Mouse (Mus musculus) left cerebral cortex, postnatal 4 days (tissue): Measurements from ENCODE around the gene C2cd3. TPM values are rescaled to one million over a fixed set of nuclear protein-coding genes. Genes with fewer than 3 reads are reported as not detected.

ENCODE experiments used
- DNase-seq: peaks from one replicate; pipeline ENCODE4 v3.0.0-alpha.2; 2022
- intact Hi-C: fragments of 180-260 bp; cut with DNase I; formaldehyde crosslinking; loops from one replicate; pipeline ENCODE4 v1.15.1; 2025
- total RNA-seq, 2 experiments: library from RNA; stranded (reverse); gene quantifications; 2 replicates each; pipeline ENCODE4 v1.2.3; 2021

Gene C2cd3
- 10 to 100 TPM; 19.2 to 22.8 TPM for total RNA-seq

DNA sequence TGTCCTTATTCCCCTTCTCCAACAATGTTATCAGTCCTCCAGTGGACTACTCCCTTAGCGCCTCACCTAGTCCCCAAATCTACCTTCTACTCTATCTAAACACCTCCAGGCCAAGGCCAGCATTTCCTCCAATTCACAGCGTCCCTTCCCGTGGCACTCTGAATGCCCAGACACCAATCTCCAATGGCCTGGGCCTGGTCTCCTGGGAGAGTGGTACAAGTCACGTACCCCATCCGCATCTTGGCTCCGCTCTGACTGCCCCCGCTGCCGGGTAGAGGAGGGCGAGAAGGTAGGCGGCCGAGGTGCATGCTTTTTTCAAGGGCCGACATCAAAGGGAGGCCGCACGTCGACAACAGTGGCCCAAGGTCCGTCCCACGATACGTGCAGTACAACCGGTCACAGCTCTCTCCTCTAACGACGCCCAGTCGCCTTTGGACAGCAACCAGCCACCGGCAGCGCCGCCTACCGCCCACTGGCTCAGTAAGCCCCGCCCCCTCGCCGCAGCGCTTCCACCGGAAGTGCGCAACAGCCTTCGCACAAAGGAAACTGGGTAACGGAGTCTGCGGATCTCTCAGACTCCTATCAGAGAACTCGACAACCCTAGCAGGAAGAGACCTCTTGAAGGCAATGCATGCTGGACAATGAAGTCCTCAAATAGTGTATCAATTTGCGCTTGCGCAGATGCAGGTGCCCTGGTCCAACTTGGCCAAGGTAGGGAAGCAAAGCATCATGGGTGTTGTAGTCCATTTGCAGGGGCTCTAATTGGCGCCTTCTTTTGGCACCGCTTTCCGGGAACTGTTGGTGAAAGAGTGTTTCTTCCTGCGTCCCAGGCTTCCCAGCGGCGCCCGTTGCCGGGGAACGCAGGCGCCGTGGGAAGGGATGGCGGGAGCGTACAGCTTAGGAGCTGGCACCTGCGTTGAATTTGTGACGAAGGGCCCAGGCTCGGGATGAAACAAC lies at the start of gene C2cd3, which contains the start of gene Ppme1:
Gene C2cd3, plus strand, starts transcription at position 739 of the 957 bp plus-strand sequence.
Gene Ppme1, minus strand, starts transcription at position 813 of the 957 bp plus-strand sequence.
- intact Hi-C loops, result no loop called here

GRCm38 (mm10) chr7:100323721-100324120 lies 48.3 kb upstream of the C2cd3 start:
- intact Hi-C loops, result no loop called here
- DNase-seq, result no peak

More for the DNA sequence above, at the start of gene C2cd3, which contains the start of gene Ppme1:
- peak; percentile 99 for DNase-seq

DNA sequence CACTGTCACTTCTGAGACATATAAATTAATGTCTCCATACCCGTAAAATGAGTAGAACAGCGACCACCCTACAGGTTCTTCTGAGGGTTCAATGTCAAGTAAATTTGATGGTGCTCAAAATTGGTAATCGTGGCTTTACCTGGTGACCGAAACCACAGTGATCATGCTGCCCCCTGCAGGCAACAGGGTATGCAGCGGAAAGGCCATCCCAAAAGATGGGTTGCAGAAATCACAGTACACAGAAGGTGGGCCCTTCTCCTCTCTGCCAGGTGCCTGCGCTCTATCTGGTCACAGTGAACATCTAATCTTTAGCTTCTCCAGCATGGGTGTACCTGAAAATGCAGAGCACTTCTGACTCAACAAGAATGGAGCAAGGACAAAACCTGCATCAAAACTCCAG lies 46.6 kb upstream of the C2cd3 start:
- peak; percentile 53 for DNase-seq
- intact Hi-C loops, result loop anchor here (5.0 kb wide), 1 partner anchor 43 kb away; no protein-coding TSS in a partner anchor

DNA sequence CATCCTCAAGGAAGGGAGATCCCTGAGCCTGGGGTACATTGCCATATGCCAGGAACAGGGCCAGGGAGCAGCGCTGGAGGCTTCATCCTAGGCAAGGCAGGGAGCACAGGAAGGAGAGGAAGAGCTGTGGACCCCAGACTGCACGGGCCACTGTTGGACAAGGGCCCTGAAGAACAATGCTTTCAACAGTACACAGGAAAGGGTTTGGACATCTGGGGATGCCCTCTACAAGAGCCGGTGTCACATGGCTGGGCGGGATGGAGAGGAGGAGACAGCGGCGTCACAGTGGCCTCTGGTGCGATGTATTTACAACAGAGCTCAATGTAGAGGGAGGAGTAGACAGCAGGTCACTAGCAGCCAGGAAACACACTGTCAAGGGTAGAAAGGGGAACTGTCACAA lies 44.5 kb upstream of the C2cd3 start:
- intact Hi-C loops, result loop anchor here (5.0 kb wide), 1 partner anchor 45 kb away; no protein-coding TSS in a partner anchor
- DNase-seq, result no peak

GRCm38 (mm10) chr7:100328636-100329035 lies 43.4 kb upstream of the C2cd3 start:
- no peak for DNase-seq
- intact Hi-C loops, result loop anchor here (5.0 kb wide), 1 partner anchor 46 kb away; no protein-coding TSS in a partner anchor

- no peak for DNase-seq
- intact Hi-C loops, result no loop called here
These were observed 40.8 kb upstream of the C2cd3 start for GRCm38 (mm10) chr7:100331269-100331668.

DNA sequence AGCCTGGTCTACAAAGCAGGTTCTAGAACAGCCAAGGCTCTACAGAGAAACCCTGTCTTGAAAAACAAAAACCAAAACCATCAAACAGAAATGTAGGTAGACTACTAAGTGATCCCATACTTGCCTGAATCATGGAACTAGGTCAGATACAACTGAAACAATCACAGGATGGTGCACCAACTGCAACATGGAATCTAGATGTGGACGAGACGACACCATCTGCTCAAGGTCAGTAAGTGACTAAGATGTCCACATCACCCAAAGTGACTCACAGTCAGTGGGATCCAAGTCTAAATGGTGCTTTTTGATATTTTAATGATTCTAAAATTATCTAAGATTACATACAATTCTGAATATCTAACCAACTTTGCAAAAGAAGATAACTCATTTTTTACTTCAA lies 36.1 kb upstream of the C2cd3 start:
- intact Hi-C loops, result no loop called here
- no peak for DNase-seq

GRCm38 (mm10) chr7:100354984-100355383 lies 17.0 kb upstream of the C2cd3 start:
- intact Hi-C loops, result no loop called here
- DNase-seq, result no peak

DNA sequence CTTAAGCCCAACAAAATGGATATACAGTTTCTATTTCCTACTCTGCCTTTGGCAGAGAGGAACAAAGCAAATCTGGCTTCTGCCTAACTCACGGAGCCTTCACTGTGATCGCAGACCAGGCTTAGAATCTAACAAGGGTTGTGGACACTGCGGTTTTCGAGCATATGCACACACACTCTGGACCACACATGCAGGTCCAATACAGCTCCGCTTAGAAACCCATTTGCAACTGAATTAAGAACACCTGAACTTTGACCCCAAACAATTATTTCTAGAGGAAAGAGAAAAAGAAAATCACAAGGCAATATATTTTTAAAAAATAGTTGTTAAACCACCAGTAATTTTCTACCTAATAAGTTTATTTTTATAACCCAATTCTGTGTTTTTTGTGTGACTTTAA lies 15.7 kb upstream of the C2cd3 start:
- no peak for DNase-seq
- intact Hi-C loops, result no loop called here

DNA sequence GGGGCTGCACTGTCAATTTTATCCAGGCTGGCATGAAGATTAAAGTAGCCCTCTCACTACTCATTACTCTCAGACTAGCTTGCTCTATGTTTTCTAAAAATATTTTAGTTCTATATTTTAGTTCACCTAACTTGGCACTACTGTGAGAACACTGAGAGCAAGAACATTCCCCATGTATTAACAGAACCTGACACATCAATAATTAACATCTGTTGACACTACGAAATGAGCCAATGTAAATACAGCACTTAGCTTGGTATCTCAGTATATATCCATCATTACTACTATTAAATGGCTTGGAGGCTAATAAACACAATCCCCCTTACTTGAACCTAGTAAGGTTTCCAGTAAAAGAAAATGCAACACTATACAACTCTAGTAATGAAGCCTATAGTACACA lies 15.3 kb upstream of the C2cd3 start:
- intact Hi-C loops, result no loop called here
- no peak for DNase-seq

GRCm38 (mm10) chr7:100357856-100358255 lies 14.2 kb upstream of the C2cd3 start:
- intact Hi-C loops, result no loop called here
- DNase-seq, result no peak

GRCm38 (mm10) chr7:100363162-100363561 lies 8.9 kb upstream of the C2cd3 start:
- DNase-seq, result no peak
- intact Hi-C loops, result no loop called here

DNA sequence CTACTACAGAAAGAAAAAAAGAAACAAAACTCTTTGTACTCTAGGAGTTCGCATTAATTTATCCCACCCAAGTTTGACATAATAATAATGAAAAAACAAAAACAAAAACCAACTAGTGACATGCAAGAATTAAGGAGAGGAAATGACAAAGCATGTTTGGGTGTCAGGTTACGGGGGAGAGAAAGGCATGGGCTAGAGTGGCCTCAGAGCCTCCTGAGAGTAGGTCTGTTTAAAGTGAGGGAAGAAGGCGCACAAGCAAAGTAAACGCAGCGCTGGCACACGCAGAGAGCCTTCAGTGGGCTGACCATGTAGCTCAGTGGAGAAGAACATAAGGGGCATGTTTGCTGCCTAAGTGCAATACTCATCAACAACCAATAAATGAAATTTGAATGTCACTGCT lies 7.1 kb upstream of the C2cd3 start:
- no peak for DNase-seq
- intact Hi-C loops, result no loop called here

DNA sequence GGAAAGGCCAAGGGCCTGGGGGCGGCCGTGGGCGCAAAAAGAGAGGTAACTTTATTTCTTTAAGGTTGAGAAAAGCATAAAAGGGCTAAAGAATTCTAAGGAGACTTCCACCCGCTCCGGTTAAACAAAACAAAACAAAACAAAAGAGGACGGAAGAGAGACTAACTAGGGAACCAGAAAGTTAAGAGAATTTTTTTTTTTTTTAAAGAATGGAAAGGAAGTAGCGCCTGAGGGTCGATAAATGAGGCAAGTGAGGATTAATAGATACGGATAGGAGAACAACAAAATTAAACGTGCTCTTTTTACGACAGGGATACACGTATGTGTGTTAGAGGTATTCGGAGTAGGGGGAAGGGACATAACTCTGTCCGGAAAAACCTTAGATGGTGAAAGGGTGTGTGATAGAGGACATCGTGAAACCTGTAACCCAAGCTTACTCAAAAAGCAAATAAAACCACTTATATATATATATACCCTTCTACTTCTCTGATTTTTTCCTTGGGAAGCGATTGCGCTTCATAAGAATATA lies 483 bp downstream of the C2cd3 start:
- intact Hi-C loops, result no loop called here
- no peak for DNase-seq

DNA sequence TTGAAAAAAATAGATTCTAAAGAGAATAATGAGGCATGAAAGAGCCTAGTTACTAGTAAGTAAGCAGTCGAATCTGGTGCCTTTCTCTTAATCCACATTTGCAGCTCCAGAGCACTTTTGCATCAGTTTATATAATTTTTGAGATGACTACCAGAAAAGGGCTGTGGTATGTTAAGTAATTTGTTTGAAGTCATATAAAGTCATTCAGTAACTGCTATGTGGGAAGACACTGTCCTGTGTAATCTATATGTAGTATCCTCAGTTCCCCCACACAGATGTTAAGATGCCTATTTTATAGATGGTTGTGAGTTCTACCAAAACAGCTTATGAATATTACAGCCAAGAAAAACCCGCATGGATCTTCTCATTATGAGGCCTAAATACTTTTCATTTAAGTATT lies 6.2 kb downstream of the C2cd3 start:
- DNase-seq, result no peak

DNA sequence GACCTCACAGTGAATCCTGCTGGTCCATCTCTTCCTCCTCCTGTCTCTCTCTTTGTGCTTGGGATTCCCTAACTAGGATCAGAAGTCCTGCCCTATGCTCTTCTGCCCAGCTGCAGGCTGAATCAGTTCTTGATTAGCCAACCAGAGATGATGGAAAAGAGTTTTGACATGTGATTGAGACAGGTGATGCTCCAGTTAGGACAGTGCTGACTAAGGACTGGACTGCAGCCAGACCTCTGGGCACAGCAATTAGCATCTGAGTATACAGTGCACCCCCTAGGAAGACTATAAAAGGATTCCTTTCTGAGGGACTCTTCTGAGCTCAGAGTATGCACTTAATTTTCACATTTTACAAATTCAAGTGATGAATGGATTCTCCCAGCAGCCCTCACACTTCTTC lies 9.1 kb downstream of the C2cd3 start:
- no peak for DNase-seq
- intact Hi-C loops, result no loop called here

More for the DNA sequence above, 6.2 kb downstream of the C2cd3 start:
- intact Hi-C loops, result no loop called here

DNA sequence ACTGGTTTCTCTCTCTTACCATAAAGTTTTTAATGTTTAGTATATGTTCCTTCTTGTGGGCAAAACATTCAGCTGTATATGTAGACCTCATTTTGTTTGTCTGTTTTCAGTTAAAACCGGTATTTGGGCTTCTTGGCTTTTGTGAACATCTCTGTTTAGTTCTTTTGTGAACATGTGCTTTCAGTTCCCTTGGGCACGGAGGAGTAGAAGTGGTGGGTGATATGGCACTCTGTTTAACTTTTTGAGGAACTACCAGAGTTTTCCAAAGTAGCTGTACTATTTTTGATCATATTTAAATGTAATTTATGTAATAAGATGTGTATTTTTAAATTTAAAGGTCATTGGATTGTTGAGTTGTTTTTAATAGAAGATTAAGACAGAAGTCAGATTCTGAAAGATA lies 11.2 kb downstream of the C2cd3 start:
- intact Hi-C loops, result no loop called here
- no peak for DNase-seq

- intact Hi-C loops, result no loop called here
- DNase-seq, result no peak
These were observed 16.1 kb downstream of the C2cd3 start for GRCm38 (mm10) chr7:100388174-100388573.

- no peak for DNase-seq
- intact Hi-C loops, result no loop called here
These were observed 18.1 kb downstream of the C2cd3 start for GRCm38 (mm10) chr7:100390166-100390565.

GRCm38 (mm10) chr7:100392265-100392664 lies 20.2 kb downstream of the C2cd3 start:
- peak; percentile 17 for DNase-seq
- intact Hi-C loops, result no loop called here

- no peak for DNase-seq
- intact Hi-C loops, result no loop called here
These were observed 27.3 kb downstream of the C2cd3 start for GRCm38 (mm10) chr7:100399231-100399913.
